Mouse (Mus musculus): ENCODE data around the gene Cxcl15.
"Not testable (repeated sequence)": the region's sequence is repeated elsewhere in the genome, so short reads cannot be mapped to it uniquely, and the experiment has no call there.

The Cxcl15 gene

DNA sequence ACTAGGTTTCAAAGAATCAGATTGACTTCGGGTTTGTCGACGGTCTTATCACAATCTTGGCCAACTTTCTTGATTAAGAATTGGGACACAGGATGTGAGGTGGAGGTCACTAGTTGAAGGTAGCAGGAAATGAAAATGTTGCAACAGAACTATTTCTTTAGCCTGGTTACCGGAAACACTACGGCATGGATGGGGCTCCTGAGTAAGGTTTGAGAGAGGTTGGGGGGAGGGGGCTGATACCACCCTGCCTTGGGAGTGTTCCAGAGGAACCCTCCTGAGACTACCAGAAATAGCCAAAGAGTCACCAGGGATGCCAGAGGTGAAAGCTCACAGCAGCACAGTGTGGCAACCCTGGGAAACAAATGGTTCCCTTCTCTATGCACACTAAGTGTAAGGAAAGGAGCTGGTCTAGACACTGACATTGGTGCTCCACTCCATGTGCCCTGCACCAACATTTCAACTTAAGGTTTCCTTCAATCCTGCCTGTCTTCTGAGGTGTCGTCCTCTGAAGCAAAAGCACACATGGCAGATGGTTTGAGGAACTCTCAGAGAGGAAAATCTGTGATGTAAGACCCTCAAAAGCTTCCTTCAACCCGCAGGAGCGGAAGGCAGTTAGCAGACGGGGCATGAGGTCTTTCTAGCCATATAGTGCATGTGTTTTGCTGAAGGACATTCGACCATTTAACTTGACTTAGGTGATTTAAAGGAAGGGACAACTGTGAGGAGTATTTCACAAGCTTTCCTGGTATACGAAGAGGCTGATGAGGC lies 4.8 kb upstream of the Cxcl15 start:
- DNase-seq (ENCODE audit: low read depth, low spot score), result no peak

DNA sequence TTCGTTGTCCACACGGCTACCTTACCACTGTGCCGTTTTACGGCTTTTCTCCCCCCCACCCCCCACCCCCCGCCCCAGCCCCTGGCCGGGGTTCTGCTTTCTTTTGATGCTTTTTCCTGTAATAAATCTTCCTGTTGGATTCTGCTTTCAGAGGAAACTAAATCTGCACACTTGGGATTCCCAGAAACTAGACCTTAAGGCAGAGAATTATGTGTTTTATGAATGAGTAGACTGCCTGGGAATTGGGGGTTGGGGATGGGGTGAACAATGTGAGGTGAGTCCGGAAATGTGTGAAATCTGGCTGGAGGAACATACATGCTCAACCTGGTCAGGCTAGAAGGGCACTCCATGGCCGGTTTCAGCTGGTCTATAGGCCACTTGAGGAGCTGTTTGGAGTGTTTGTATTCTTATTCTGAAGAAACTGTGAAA lies 4.2 kb upstream of the Cxcl15 start:
- no peak for DNase-seq (ENCODE audit: low read depth, low spot score)

GRCm38 (mm10) chr5:90795392-90795791 lies 1.1 kb downstream of the Cxcl15 start:
- not testable (repeated sequence) for DNase-seq (ENCODE audit: low read depth, low spot score)

GRCm38 (mm10) chr5:90804574-90804973 lies 10.2 kb downstream of the Cxcl15 start:
- no peak for DNase-seq (ENCODE audit: low read depth, low spot score)

GRCm38 (mm10) chr5:90806050-90806449 lies 11.7 kb downstream of the Cxcl15 start:
- DNase-seq (ENCODE audit: low read depth, low spot score), result no peak

DNA sequence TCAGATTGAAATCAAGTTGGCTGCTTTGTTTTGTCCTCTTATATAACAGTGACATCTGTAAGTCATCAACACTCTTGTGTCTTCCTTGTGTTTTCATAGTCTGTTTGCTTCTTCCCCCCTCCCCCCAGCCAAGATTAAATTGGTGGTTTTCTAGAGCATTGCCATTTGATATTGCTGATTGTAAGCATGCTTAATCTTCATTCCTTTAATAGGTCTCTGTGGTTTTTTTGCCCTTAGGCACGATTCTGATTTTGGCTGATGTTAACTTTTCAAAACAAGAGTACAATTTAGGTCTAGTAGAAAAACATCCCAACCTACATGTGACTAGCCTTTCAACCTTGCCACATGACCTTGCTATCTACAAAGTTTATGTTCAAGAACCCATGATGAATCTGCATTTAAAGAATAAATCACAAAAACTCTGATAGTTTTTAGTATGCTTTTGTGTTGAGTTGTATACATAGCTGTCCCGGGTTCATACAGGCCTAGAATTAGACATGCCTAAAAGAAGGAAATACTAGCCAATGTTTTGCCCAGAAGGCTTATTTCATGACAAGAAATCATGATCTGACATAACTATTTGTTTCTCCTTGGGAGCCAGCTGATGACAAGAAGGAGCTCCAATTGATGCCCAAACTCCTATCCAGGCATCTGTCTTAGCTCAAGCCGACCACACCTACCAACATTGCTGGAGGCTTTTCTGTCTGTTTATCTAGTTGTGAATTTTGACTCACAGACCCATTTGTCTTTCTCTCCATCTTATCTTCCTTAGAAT lies 13.0 kb downstream of the Cxcl15 start:
- DNase-seq (ENCODE audit: low read depth, low spot score), result no peak

- DNase-seq (ENCODE audit: low read depth, low spot score), result no peak
These were observed 25.4 kb downstream of the Cxcl15 start for GRCm38 (mm10) chr5:90819756-90820155.

DNA sequence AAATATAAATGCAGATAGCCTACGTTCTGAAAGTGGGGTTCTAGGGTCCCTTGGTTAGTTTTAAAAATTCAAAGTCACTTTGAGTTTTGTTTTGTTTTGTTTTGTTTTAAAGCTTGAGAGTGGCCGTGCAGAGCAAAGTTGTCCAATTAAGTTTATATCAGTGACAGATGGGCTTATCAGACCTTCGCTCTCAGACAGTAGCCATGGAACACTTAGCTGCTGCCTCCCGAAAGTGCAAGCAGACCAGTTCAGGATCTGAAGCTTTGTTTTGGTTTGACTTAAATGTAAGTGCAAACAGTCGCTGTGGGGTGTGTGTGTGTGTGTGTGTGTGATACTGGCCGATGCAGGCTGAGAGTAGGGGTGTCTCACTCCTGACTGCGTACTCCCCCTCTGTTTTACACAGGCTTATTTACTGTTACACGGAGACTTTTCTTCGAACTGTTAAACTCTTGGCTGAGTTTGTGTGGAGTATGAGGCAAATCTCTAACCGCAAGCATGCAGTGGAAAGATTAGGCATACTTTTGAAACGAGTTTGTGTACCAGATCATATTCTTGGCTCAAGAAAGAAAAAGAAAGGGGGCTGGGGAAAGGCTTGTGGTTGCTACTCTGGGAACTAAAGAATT lies 37.9 kb downstream of the Cxcl15 start:
- DNase-seq (ENCODE audit: low read depth, low spot score), result no peak

DNA sequence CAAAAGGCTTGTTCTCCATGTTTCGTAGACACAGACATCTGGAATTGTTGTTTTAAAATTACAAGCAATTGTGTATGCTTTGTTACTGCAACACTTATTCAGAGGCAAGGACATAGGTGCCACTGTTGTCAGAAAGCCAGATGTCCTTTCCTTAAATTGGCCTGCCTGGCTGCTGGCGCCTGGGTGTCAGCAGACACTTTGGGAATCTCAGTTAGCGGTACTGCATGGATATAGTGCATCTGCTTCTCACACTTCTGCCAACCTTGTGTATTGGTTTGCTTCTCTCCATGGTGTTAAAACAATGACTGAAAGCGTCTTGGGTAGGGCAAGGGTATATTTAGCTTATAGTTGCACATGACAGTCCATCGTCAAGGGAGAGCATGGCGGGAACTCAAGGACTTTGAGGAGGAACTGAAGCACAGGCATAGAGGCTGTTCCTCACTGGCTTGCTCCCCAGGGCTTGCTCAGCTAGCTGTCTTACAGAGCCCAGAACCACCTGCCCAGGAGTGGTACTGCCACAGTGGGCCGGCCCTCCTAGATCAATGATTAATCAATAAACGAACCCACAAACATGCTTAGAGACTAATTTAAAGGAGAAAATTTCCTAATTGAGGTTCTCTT lies 38.5 kb downstream of the Cxcl15 start:
- DNase-seq (ENCODE audit: low read depth, low spot score), result no peak

DNA sequence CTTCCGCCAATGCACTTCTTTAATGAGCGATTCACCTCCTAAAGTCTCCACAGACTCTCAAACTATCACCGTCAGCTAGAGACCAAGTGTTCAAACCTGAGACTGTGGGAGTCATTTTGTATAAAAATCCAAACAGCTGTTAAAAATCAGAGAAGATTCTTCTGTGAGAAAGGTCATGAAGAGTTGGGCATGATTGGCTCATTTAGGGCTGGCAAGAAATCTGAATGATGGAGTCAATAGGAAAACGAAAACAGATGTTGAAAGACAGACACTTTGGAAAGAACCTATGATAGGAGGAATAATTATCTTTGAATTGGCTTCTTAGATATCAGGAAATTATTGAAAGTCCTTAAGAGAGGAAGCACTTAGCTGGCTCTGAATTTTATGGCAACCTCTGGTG lies 40.1 kb downstream of the Cxcl15 start:
- no peak for DNase-seq (ENCODE audit: low read depth, low spot score)

- DNase-seq (ENCODE audit: low read depth, low spot score), result no peak
These were observed 44.2 kb downstream of the Cxcl15 start for GRCm38 (mm10) chr5:90838582-90838981.

DNA sequence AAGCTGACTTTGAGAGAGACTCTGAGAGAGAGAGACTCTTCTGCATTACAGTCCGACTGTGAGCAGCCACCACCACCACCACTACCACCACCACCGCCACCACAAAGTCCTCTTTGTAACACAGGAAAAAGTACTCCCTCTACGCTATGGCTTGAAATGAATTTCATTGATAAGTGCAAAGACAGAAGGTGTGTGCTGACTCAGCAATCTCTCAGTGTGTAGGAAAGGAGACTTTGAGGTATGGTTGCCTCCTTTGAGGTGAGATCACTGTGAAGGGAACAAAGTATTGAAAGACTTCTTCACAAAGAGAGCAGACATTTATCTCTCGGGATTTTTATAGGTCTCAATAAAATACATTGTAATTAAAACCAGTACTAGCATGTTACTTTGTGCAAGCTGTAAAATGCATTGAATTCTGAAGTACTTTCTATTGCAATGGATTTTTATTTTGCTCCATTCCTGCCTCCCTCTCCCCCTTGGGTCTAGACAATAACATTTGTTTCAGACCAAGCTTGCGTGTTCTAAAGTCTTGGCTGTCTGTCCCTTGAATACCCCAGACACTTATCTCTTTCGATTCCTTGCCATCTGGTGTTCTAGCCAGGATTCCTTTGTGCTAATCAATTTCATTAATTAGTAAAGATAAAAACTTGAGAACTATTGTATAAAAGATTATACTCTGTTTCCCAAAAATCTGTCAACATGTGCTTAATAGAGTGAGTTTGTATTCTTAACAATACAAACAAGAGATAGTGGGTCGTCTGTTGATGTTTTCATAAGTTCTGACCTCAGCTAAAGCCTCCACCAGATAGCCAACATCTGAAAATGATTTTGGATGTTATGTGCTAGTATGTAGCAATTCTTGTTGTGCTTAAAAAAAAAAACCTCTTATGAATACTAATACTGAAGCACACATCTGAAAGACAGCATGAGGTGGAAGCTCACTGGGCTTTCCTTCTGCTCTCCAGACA lies 46.9 kb downstream of the Cxcl15 start:
- DNase-seq (ENCODE audit: low read depth, low spot score), result no peak

- DNase-seq (ENCODE audit: low read depth, low spot score), result no peak
These were observed 49.6 kb downstream of the Cxcl15 start for GRCm38 (mm10) chr5:90843891-90844290.

GRCm38 (mm10) chr5:90850096-90850495 lies 55.8 kb downstream of the Cxcl15 start:
- DNase-seq (ENCODE audit: low read depth, low spot score), result not testable (repeated sequence)

DNA sequence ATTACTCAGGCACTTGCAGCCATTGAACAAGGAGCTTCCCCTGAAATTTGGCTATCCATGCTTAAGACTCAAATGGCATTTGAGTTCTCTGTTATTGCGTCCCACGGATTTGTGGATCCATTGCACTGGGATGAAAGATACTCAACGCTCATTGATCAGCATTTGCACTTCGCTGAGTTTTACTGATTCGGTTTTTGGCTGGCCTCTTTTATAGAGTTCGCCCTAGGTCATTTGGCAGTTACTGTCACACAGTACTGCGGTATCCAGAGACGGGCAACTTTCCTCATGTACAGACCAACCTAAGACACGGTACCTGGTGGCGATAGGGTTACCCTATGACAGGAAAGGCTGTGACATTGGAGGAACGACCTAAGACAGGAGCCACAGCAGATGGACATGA lies 57.1 kb downstream of the Cxcl15 start:
- not testable (repeated sequence) for DNase-seq (ENCODE audit: low read depth, low spot score)
